Mouse (Mus musculus) CH12.LX (cell line): ENCODE results near the gene Reps1. TPM values are rescaled to one million over a fixed set of nuclear protein-coding genes. Genes with fewer than 3 reads are reported as not detected.
A peak's percentile ranks its signal among the peaks of the same experiment; 100 is the strongest.

Experiments
- DNase-seq: peaks from one replicate; pipeline ENCODE4 v3.0.0-alpha.2; 2013; ENCODE audit errors: extremely low read depth
- H3K27ac ChIP-seq: 2 replicates; pipeline ENCODE4 v1.5.1; 2012; ENCODE audit warnings: low read depth, mild to moderate bottlenecking, control low read depth, moderate library complexity; ENCODE audit not compliant: insufficient read depth
- H3K27me3 ChIP-seq: replicated peaks from 2 replicates; pipeline ENCODE3; 2012; ENCODE audit warnings: inconsistent platforms
- H3K36me3 ChIP-seq, 2 experiments: replicated peaks in 1 of 2; 2 replicates each; pipeline versions ENCODE3 to v1.6.1; 2012; ENCODE audit warnings: inconsistent platforms in 1 of 2, low read length in 1 of 2, mild to moderate bottlenecking in 1 of 2, mixed read lengths in 1 of 2, moderate library complexity in 1 of 2; ENCODE audit not compliant: control insufficient read depth in 1 of 2, insufficient read depth in 1 of 2
- H3K4me1 ChIP-seq, 2 experiments: 2 replicates each; pipeline ENCODE4 v1.6.1; 2012; ENCODE audit warnings: inconsistent platforms in 1 of 2, moderate library complexity in 1 of 2; ENCODE audit not compliant: insufficient read depth in 2 of 2, control insufficient read depth in 1 of 2
- H3K4me2 ChIP-seq: 2 replicates; pipeline ENCODE4 v1.6.1; 2012; ENCODE audit warnings: low read depth, mild to moderate bottlenecking, control low read depth; ENCODE audit not compliant: poor library complexity, insufficient read depth, severe bottlenecking
- H3K4me3 ChIP-seq, 3 experiments: fragments of 150-350 bp in 1 of 3; sonication (generic) in 1 of 3; replicated peaks in 1 of 3; 2 replicates each; pipeline versions ENCODE3 to v1.5.1; 2011 to 2012; ENCODE audit warnings: low read depth in 2 of 3, low read length in 2 of 3, mild to moderate bottlenecking in 2 of 3, moderate library complexity in 2 of 3, control low read depth in 1 of 3, improper control_type of control experiment in 1 of 3, inconsistent platforms in 1 of 3, mixed read lengths in 1 of 3; ENCODE audit not compliant: poor library complexity in 1 of 3
- H3K79me2 ChIP-seq: replicated peaks from 2 replicates; pipeline ENCODE4 v1.6.1; 2012; ENCODE audit warnings: mild to moderate bottlenecking, moderate library complexity; ENCODE audit not compliant: control insufficient read depth, poor library complexity, insufficient read depth, severe bottlenecking; ENCODE audit errors: extremely low read depth
- H3K9ac ChIP-seq: 2 replicates; pipeline ENCODE4 v1.6.1; 2012; ENCODE audit warnings: low read depth, mild to moderate bottlenecking, control low read depth, moderate library complexity; ENCODE audit not compliant: insufficient read depth
- H3K9me3 ChIP-seq: replicated peaks from 2 replicates; pipeline ENCODE3; 2012; ENCODE audit warnings: low read length, inconsistent platforms, mixed read lengths
- BHLHE40 ChIP-seq: IDR thresholded peaks from 2 replicates; pipeline ENCODE4 v1.6.1; 2011; ENCODE audit warnings: mild to moderate bottlenecking, low read depth, low read length, improper control_type of control experiment
- CHD2 ChIP-seq: IDR thresholded peaks from 2 replicates; pipeline ENCODE4 v1.6.1; 2011; ENCODE audit warnings: low read length, improper control_type of control experiment
- E2F4 ChIP-seq: IDR thresholded peaks from 2 replicates; pipeline ENCODE4 v1.6.1; 2011; ENCODE audit warnings: low read depth, low read length, improper control_type of control experiment; ENCODE audit not compliant: insufficient replicate concordance
- ELF1 ChIP-seq: IDR thresholded peaks from 2 replicates; pipeline ENCODE4 v1.6.1; 2014; ENCODE audit warnings: low read depth, mild to moderate bottlenecking, inconsistent platforms, low read length, improper control_type of control experiment
- ETS1 ChIP-seq: conservative IDR thresholded peaks from 2 replicates; pipeline ENCODE4 v1.6.1; 2012; ENCODE audit warnings: low read depth, mild to moderate bottlenecking, inconsistent platforms, low read length, improper control_type of control experiment, moderate library complexity
- GABPA ChIP-seq: IDR thresholded peaks from 2 replicates; pipeline ENCODE4 v1.6.1; 2012; ENCODE audit warnings: low read depth, low read length, improper control_type of control experiment, inconsistent platforms; ENCODE audit not compliant: insufficient replicate concordance
- HCFC1 ChIP-seq: IDR thresholded peaks from 2 replicates; pipeline ENCODE4 v1.6.1; 2012; ENCODE audit warnings: low read depth, mild to moderate bottlenecking, inconsistent platforms, low read length, improper control_type of control experiment
- IRF4 ChIP-seq: IDR thresholded peaks from 2 replicates; pipeline ENCODE4 v1.6.1; 2014; ENCODE audit warnings: low read depth, mild to moderate bottlenecking, inconsistent platforms, low read length, improper control_type of control experiment
- JUND ChIP-seq: conservative IDR thresholded peaks from 2 replicates; pipeline ENCODE4 v1.6.1; 2011; ENCODE audit warnings: low read depth, low read length, improper control_type of control experiment
- KAT2A ChIP-seq: IDR thresholded peaks from 2 replicates; pipeline ENCODE4 v1.6.1; 2012; ENCODE audit warnings: low read length, improper control_type of control experiment, inconsistent platforms; ENCODE audit not compliant: insufficient replicate concordance
- MAFK ChIP-seq: IDR thresholded peaks from 2 replicates; pipeline ENCODE4 v1.6.1; 2011; ENCODE audit warnings: low read length, improper control_type of control experiment; ENCODE audit not compliant: insufficient replicate concordance
- MAX ChIP-seq: IDR thresholded peaks from 2 replicates; pipeline ENCODE4 v1.6.1; 2011; ENCODE audit warnings: low read length, improper control_type of control experiment
- MAZ ChIP-seq: IDR thresholded peaks from 2 replicates; pipeline ENCODE4 v1.6.1; 2012; ENCODE audit warnings: low read depth, mild to moderate bottlenecking, inconsistent platforms, low read length, improper control_type of control experiment, moderate library complexity
- MXI1 ChIP-seq: IDR thresholded peaks from 2 replicates; pipeline ENCODE4 v1.6.1; 2011; ENCODE audit warnings: mild to moderate bottlenecking, low read depth, low read length, improper control_type of control experiment
- NELFE ChIP-seq: IDR thresholded peaks from 2 replicates; pipeline ENCODE4 v1.6.1; 2011; ENCODE audit warnings: low read depth, low read length, improper control_type of control experiment
- NRF1 ChIP-seq: IDR thresholded peaks from 2 replicates; pipeline ENCODE4 v1.6.1; 2014; ENCODE audit warnings: low read depth, mild to moderate bottlenecking, inconsistent platforms, low read length, improper control_type of control experiment, moderate library complexity
- PAX5 ChIP-seq: IDR thresholded peaks from 2 replicates; pipeline ENCODE4 v1.6.1; 2012; ENCODE audit warnings: low read length, inconsistent platforms, mixed read lengths
- POLR2A ChIP-seq: IDR thresholded peaks from 2 replicates; pipeline ENCODE4 v1.6.1; 2011; ENCODE audit warnings: low read depth, mild to moderate bottlenecking, improper control_type of control experiment, low read length
- POLR2AphosphoS2 ChIP-seq: IDR thresholded peaks from 2 replicates; pipeline ENCODE4 v1.6.1; 2011; ENCODE audit warnings: low read depth, low read length, improper control_type of control experiment
- RCOR1 ChIP-seq: conservative IDR thresholded peaks from 2 replicates; pipeline ENCODE4 v1.6.1; 2012; ENCODE audit warnings: low read depth, mild to moderate bottlenecking, inconsistent platforms, low read length, improper control_type of control experiment
- SIN3A ChIP-seq: IDR thresholded peaks from 2 replicates; pipeline ENCODE4 v1.6.1; 2012; ENCODE audit warnings: low read length, improper control_type of control experiment, inconsistent platforms
- SMC3 ChIP-seq: IDR thresholded peaks from 2 replicates; pipeline ENCODE4 v1.6.1; 2011; ENCODE audit warnings: low read depth, low read length, improper control_type of control experiment
- TCF12 ChIP-seq: IDR thresholded peaks from 2 replicates; pipeline ENCODE4 v1.6.1; 2014; ENCODE audit warnings: low read depth, mild to moderate bottlenecking, inconsistent platforms, low read length, improper control_type of control experiment
- UBTF ChIP-seq: IDR thresholded peaks from 2 replicates; pipeline ENCODE4 v1.6.1; 2012; ENCODE audit warnings: low read depth, mild to moderate bottlenecking, inconsistent platforms, low read length, improper control_type of control experiment, moderate library complexity
- USF1 ChIP-seq: IDR thresholded peaks from 2 replicates; pipeline ENCODE4 v1.6.1; 2014; ENCODE audit warnings: low read depth, mild to moderate bottlenecking, inconsistent platforms, low read length, improper control_type of control experiment
- USF2 ChIP-seq: conservative IDR thresholded peaks from 2 replicates; pipeline ENCODE4 v1.6.1; 2011; ENCODE audit warnings: low read depth, low read length, improper control_type of control experiment
- dilution Hi-C: fragments of 300-500 bp; cut with MboI; formaldehyde crosslinking; loops from 2 replicates; pipeline ENCODE4 v1.14.3; 2020; ENCODE audit warnings: low sequenced_read_pairs; ENCODE audit not compliant: extremely low pct_unique_long_range_greater_than_20kb, extremely low pct_ligation_motif_present
- in situ Hi-C: fragments of 300-500 bp; cut with MboI; formaldehyde crosslinking; loops from 3 replicates; pipeline ENCODE4 v1.14.3; 2019; ENCODE audit warnings: low sequenced_read_pairs, low pct_ligation_motif_present, low pct_unique_long_range_greater_than_20kb, mixed read lengths
- polyA plus RNA-seq: library from polyadenylated mRNA; unstranded; fragments of >175 nt; gene quantifications from 2 replicates; pipeline ENCODE4 v1.2.1, GENCODE M21; 2012; ENCODE audit warnings: low read depth; ENCODE audit not compliant: insufficient read length
- total RNA-seq, 2 experiments: library from RNA; depleted of rRNA; stranded (reverse); fragments of 300-350 nt in 1 of 2; fragments of >200 nt in 1 of 2; gene quantifications; 2 replicates each; pipeline ENCODE4 v1.2.3; 2012 to 2014

The Reps1 gene
- total and polyA plus RNA-seq, 3 experiments: 34.4 to 61.5 (median 37.9) TPM

DNA sequence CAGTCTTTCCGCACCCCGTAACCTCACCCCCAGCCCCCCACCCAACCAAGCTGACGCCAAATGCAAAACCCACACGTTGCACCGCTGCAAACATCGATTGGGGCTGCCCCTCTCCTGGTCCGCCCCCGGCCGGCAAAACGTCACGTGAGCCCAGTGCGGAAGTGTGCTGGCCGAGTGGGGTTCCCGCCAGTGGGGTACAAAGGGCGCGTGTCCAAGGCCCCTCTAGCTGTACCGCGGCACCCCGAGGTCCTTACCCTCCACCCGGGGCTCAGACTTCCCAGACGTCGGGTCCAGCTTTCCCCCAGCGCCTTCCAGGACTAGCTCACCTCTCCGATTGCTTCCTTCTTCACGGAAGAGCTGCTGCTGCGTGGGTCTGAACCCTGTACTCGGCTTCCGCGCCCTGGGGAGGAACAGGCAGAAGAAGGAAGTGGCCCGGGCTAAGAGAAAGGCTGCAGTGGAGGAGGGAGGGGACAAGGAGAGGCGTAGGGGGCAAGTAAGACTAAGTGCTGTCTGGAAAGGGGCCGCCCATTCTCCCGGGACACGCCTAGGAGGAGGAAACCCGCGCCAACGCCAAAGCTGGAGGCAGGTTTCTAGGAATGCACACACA is 32.8 kb upstream of the Reps1 start, which contains the start of gene Abracl:
Gene Abracl (minus strand): TSS at position 548 of the 607 bp plus-strand sequence.
- in situ Hi-C loops (no loop called here), dilution Hi-C loops (no loop called here)
- H3K27me3 ChIP-seq: no peaks in the 10 kb centered on the region
- peaks cover 5% of the 10 kb centered on the region for H3K9me3 ChIP-seq
- H3K79me2 ChIP-seq: peaks cover 20% of the 10 kb centered on the region
- peak within 1 kb of the TSS; percentile 47 for H3K27ac ChIP-seq
- peaks cover 5 to 14% of the 10 kb centered on the region in 2 experiments for H3K36me3 ChIP-seq
- peak within 1 kb of the TSS; percentile 81 for H3K4me2 ChIP-seq
- H3K9ac ChIP-seq: peak within 1 kb of the TSS; percentile 34
- H3K4me1 ChIP-seq: peaks cover 2 to 22% of the 10 kb centered on the region in 2 experiments
- peak within 1 kb of the TSS; percentile 68 to 76 (median 75) for H3K4me3 ChIP-seq
- DNase-seq: peak; percentile 79
- no peak for TF ChIP-seq JUND
- peak; percentile 76 for TF ChIP-seq MAX
- peak; percentile 36; the same call in 1 of the 2 replicates for TF ChIP-seq MAZ
- no peak for TF ChIP-seq CHD2
- peak; percentile 91 for TF ChIP-seq ELF1
- TF ChIP-seq IRF4: peak; percentile 2; the same call in 1 of the 2 replicates
- TF ChIP-seq USF2: peak; percentile 63
- 0 out of 2 replicates have a peak, but pooled peaks have one; percentile 31 for TF ChIP-seq KAT2A
- TF ChIP-seq SIN3A: peak; percentile 39; the same call in 1 of the 2 replicates
- TF ChIP-seq USF1: peak; percentile 88
- TF ChIP-seq MXI1: peak; percentile 68
- peak; percentile 67 for TF ChIP-seq TCF12
- TF ChIP-seq POLR2AphosphoS2: peak; percentile 68; the same call in 1 of the 2 replicates
- TF ChIP-seq POLR2A: peak; percentile 84
- peak; percentile 40 for TF ChIP-seq ETS1
- TF ChIP-seq BHLHE40: peak; percentile 95
- peak; percentile 41 for TF ChIP-seq HCFC1
- no peak for TF ChIP-seq SMC3
- no peak for TF ChIP-seq UBTF
- TF ChIP-seq GABPA: no peak
- TF ChIP-seq, all 38 proteins: peak for 15

DNA sequence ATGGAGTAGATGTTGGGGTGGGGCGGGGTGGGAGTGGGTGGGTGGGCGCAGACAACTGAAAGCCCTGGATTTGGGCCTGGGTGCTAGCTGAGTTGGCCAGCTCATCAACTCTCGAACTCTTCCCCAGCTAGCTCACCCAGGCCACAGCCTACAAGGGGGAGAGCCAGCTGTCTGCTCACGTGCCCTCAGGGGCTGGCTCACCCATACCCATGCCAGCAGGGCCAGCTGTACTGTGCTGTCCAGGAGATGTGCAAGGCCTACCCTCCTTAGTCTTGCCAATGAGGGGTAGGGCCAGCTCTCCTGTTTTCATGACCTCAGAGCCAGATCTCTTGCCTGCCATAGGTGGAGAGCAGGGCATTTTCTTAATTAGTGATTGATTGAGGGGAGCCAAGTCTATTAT is 21.3 kb upstream of the Reps1 start:
- no peaks in the 10 kb centered on the region for H3K36me3 ChIP-seq
- no peak for DNase-seq
- no peaks in the 10 kb centered on the region for H3K79me2 ChIP-seq
- H3K4me2 ChIP-seq: no peak overlapping the region
- H3K27ac ChIP-seq: no peak overlapping the region
- H3K9ac ChIP-seq: no peak overlapping the region
- in situ Hi-C loops (no loop called here), dilution Hi-C loops (no loop called here)
- TF ChIP-seq NELFE (no peak), NRF1 (no peak), PAX5 (no peak), E2F4 (no peak), USF1 (no peak), SIN3A (no peak), POLR2A (no peak), MAFK (no peak), IRF4 (no peak), RCOR1 (no peak), POLR2AphosphoS2 (no peak), UBTF (no peak)
- H3K9me3 ChIP-seq: no peaks in the 10 kb centered on the region
- no peaks in the 10 kb centered on the region for H3K4me1 ChIP-seq
- H3K4me3 ChIP-seq: no peak overlapping the region
- no peaks in the 10 kb centered on the region for H3K27me3 ChIP-seq
